Mouse (Mus musculus) lung, embryonic 15.5 days (tissue): ENCODE results near the gene Cdh6. TPM values are rescaled to one million over a fixed set of nuclear protein-coding genes. Genes with fewer than 3 reads are reported as not detected.

ENCODE experiments used
- ATAC-seq: fragments of 200-750 bp; cut with Nextera tagmentation; 2 replicates; pipeline ENCODE4 v1.8.0; 2017; ENCODE audit warnings: moderate number of reproducible peaks, borderline replicate concordance; ENCODE audit not compliant: low FRiP score, low TSS enrichment; ENCODE audit errors: extremely low read depth
- H3K27ac ChIP-seq: fragments of 300-500 bp; sonication (generic); 2 replicates; pipeline ENCODE4 v1.5.1; 2015; ENCODE audit warnings: moderate library complexity, mild to moderate bottlenecking, inconsistent platforms
- H3K27me3 ChIP-seq: fragments of 300-500 bp; sonication (generic); 2 replicates; pipeline ENCODE4 v1.6.1; 2015; ENCODE audit warnings: inconsistent platforms
- H3K36me3 ChIP-seq: fragments of 300-500 bp; sonication (generic); 2 replicates; pipeline ENCODE4 v1.6.1; 2015; ENCODE audit warnings: inconsistent platforms
- H3K4me1 ChIP-seq: fragments of 300-500 bp; sonication (generic); 2 replicates; pipeline ENCODE4 v1.6.1; 2015; ENCODE audit warnings: inconsistent platforms
- H3K4me2 ChIP-seq: fragments of 300-500 bp; sonication (generic); 2 replicates; pipeline ENCODE4 v1.6.1; 2015; ENCODE audit warnings: inconsistent platforms, mild to moderate bottlenecking, moderate library complexity
- H3K4me3 ChIP-seq: fragments of 300-500 bp; sonication (generic); 2 replicates; pipeline ENCODE4 v1.5.1; 2015; ENCODE audit warnings: mild to moderate bottlenecking, inconsistent platforms
- H3K9ac ChIP-seq: fragments of 300-500 bp; sonication (generic); 2 replicates; pipeline ENCODE4 v1.6.1; 2015; ENCODE audit warnings: inconsistent platforms
- H3K9me3 ChIP-seq: fragments of 300-500 bp; sonication (generic); 2 replicates; pipeline ENCODE4 v1.6.1; 2016; ENCODE audit warnings: inconsistent platforms
- WGBS: fragments of 180-500 bp; shearing (Covaris S2); methylation state at CpG from one replicate; pipeline ENCODE4 v1.1.7; 2015; 5-methylcytosine and 5-hydroxymethylcytosine counted together
- polyA plus RNA-seq: library from polyadenylated mRNA; unstranded; fragments of >200 nt; fragmentation: Nextera tagmentation; extraction: Ambion mirVana; gene quantifications from 2 replicates; pipeline ENCODE4 v1.2.1, GENCODE M21; 2015

The Cdh6 gene
- 2.3 and 2.9 TPM in 2 replicates for polyA plus RNA-seq

- peak; percentile 70; the same call in 1 of the 2 replicates for ATAC-seq
- under 1% methylated on average over 42 of the region's 42 CpGs for WGBS
- peaks cover 32% of the 10 kb centered on the region for H3K27me3 ChIP-seq
- peak within 1 kb of the TSS; percentile 86 for H3K4me2 ChIP-seq
- H3K27ac ChIP-seq, result 0 out of 2 replicates have a peak within 1 kb of the TSS, but pooled peaks have one; percentile 5
- peak within 1 kb of the TSS; percentile 44 for H3K4me3 ChIP-seq
- H3K36me3 ChIP-seq, result no peaks in the 10 kb centered on the region
- H3K4me1 ChIP-seq, result peaks cover 13% of the 10 kb centered on the region; the same call in 1 of the 2 replicates
- H3K9me3 ChIP-seq, result no peaks in the 10 kb centered on the region
- H3K9ac ChIP-seq, result 0 out of 2 replicates have a peak within 1 kb of the TSS, but pooled peaks have one; percentile 25
Measured at GRCm38 (mm10) chr15:13173071-13173778, at the start of gene Cdh6. Gene Cdh6 (minus strand): TSS chr15:13173675.

- H3K9ac ChIP-seq, result no peak overlapping the region
- no peak overlapping the region for H3K4me2 ChIP-seq
- H3K4me3 ChIP-seq, result no peak overlapping the region
- no peaks in the 10 kb centered on the region for H3K9me3 ChIP-seq
- H3K36me3 ChIP-seq, result no peaks in the 10 kb centered on the region
- 79% methylated on average over 9 of the region's 9 CpGs for WGBS
- H3K27me3 ChIP-seq, result no peaks in the 10 kb centered on the region
- no peak overlapping the region for H3K27ac ChIP-seq
- no peaks in the 10 kb centered on the region for H3K4me1 ChIP-seq
- ATAC-seq, result no peak
Measured at GRCm38 (mm10) chr15:13219727-13220454, 46.4 kb upstream of the Cdh6 start.

GRCm38 (mm10) chr15:13217800-13218199, 44.3 kb upstream of the Cdh6 start:
- H3K36me3 ChIP-seq, result no peaks in the 10 kb centered on the region
- H3K9ac ChIP-seq, result no peak overlapping the region
- WGBS, result 86% methylated on average over 3 of the region's 3 CpGs
- ATAC-seq, result no peak
- no peaks in the 10 kb centered on the region for H3K4me1 ChIP-seq
- no peaks in the 10 kb centered on the region for H3K27me3 ChIP-seq
- no peak overlapping the region for H3K4me3 ChIP-seq
- H3K27ac ChIP-seq, result no peak overlapping the region
- no peak overlapping the region for H3K4me2 ChIP-seq
- H3K9me3 ChIP-seq, result no peaks in the 10 kb centered on the region

- no peaks in the 10 kb centered on the region for H3K27me3 ChIP-seq
- no peak for ATAC-seq
Measured at GRCm38 (mm10) chr15:13217161-13217560, 43.7 kb upstream of the Cdh6 start.

GRCm38 (mm10) chr15:13212956-13213355, 39.5 kb upstream of the Cdh6 start:
- H3K36me3 ChIP-seq, result no peaks in the 10 kb centered on the region
- H3K4me2 ChIP-seq, result no peak overlapping the region
- H3K27ac ChIP-seq, result no peak overlapping the region
- WGBS, result 93% methylated on average over 1 of the region's 1 CpGs
- no peak overlapping the region for H3K9ac ChIP-seq
- H3K27me3 ChIP-seq, result no peaks in the 10 kb centered on the region
- no peak for ATAC-seq
- no peak overlapping the region for H3K4me3 ChIP-seq
- H3K4me1 ChIP-seq, result no peaks in the 10 kb centered on the region
- H3K9me3 ChIP-seq, result no peaks in the 10 kb centered on the region

More at GRCm38 (mm10) chr15:13217161-13217560, 43.7 kb upstream of the Cdh6 start:
- H3K4me3 ChIP-seq, result no peak overlapping the region
- H3K4me1 ChIP-seq, result no peaks in the 10 kb centered on the region
- no peaks in the 10 kb centered on the region for H3K9me3 ChIP-seq
- H3K27ac ChIP-seq, result no peak overlapping the region
- WGBS, result 87% methylated on average over 1 of the region's 1 CpGs
- no peaks in the 10 kb centered on the region for H3K36me3 ChIP-seq
- H3K4me2 ChIP-seq, result no peak overlapping the region
- no peak overlapping the region for H3K9ac ChIP-seq

- H3K27me3 ChIP-seq, result no peaks in the 10 kb centered on the region
- H3K4me3 ChIP-seq, result no peak overlapping the region
- H3K9ac ChIP-seq, result no peak overlapping the region
- ATAC-seq, result no peak
- no peak overlapping the region for H3K4me2 ChIP-seq
- no peaks in the 10 kb centered on the region for H3K4me1 ChIP-seq
- no peaks in the 10 kb centered on the region for H3K9me3 ChIP-seq
- H3K27ac ChIP-seq, result no peak overlapping the region
- H3K36me3 ChIP-seq, result no peaks in the 10 kb centered on the region
- 44% methylated on average over 4 of the region's 4 CpGs for WGBS
Measured at GRCm38 (mm10) chr15:13212027-13212685, 38.7 kb upstream of the Cdh6 start.

- H3K4me2 ChIP-seq, result no peak overlapping the region
- no peaks in the 10 kb centered on the region for H3K36me3 ChIP-seq
- H3K27ac ChIP-seq, result no peak overlapping the region
- no peak overlapping the region for H3K4me3 ChIP-seq
- H3K9ac ChIP-seq, result no peak overlapping the region
- H3K4me1 ChIP-seq, result no peaks in the 10 kb centered on the region
- H3K27me3 ChIP-seq, result no peaks in the 10 kb centered on the region
- H3K9me3 ChIP-seq, result no peaks in the 10 kb centered on the region
- 75% methylated on average over 6 of the region's 6 CpGs for WGBS
- ATAC-seq, result no peak
Measured at GRCm38 (mm10) chr15:13210186-13210585, 36.7 kb upstream of the Cdh6 start.

GRCm38 (mm10) chr15:13208716-13209115, 35.2 kb upstream of the Cdh6 start:
- Histone ChIP-seq H3K9me3 (no peaks in the 10 kb centered on the region), H3K27ac (no peak overlapping the region), H3K9ac (no peak overlapping the region), H3K4me1 (no peaks in the 10 kb centered on the region), H3K27me3 (no peaks in the 10 kb centered on the region), H3K4me3 (no peak overlapping the region), H3K36me3 (no peaks in the 10 kb centered on the region), H3K4me2 (no peak overlapping the region)
- ATAC-seq, result no peak
- 76% methylated on average over 7 of the region's 7 CpGs for WGBS

- Histone ChIP-seq H3K4me1 (no peaks in the 10 kb centered on the region), H3K4me2 (no peak overlapping the region), H3K36me3 (no peaks in the 10 kb centered on the region), H3K4me3 (no peak overlapping the region), H3K27me3 (no peaks in the 10 kb centered on the region), H3K9ac (no peak overlapping the region), H3K9me3 (no peaks in the 10 kb centered on the region), H3K27ac (no peak overlapping the region)
- WGBS, result 51% methylated on average over 1 of the region's 1 CpGs
- no peak for ATAC-seq
Measured at GRCm38 (mm10) chr15:13196237-13196636, 22.8 kb upstream of the Cdh6 start.

GRCm38 (mm10) chr15:13194048-13194447, 20.6 kb upstream of the Cdh6 start:
- Histone ChIP-seq H3K27me3 (no peaks in the 10 kb centered on the region), H3K4me1 (no peaks in the 10 kb centered on the region), H3K9ac (no peak overlapping the region), H3K9me3 (no peaks in the 10 kb centered on the region), H3K4me2 (no peak overlapping the region), H3K36me3 (no peaks in the 10 kb centered on the region), H3K27ac (no peak overlapping the region), H3K4me3 (no peak overlapping the region)
- ATAC-seq, result no peak

GRCm38 (mm10) chr15:13193076-13193475, 19.6 kb upstream of the Cdh6 start:
- WGBS, result 45% methylated on average over 11 of the region's 11 CpGs
- ATAC-seq, result no peak

GRCm38 (mm10) chr15:13183661-13184060, 10.2 kb upstream of the Cdh6 start:
- Histone ChIP-seq H3K36me3 (no peaks in the 10 kb centered on the region), H3K27me3 (no peaks in the 10 kb centered on the region), H3K4me3 (no peak overlapping the region), H3K9ac (no peak overlapping the region), H3K4me1 (no peaks in the 10 kb centered on the region), H3K4me2 (no peak overlapping the region), H3K9me3 (no peaks in the 10 kb centered on the region), H3K27ac (no peak overlapping the region)
- ATAC-seq, result no peak
- WGBS, result 50% methylated on average over 5 of the region's 5 CpGs

More at GRCm38 (mm10) chr15:13193076-13193475, 19.6 kb upstream of the Cdh6 start:
- no peak overlapping the region for H3K27ac ChIP-seq
- H3K4me3 ChIP-seq, result no peak overlapping the region
- no peaks in the 10 kb centered on the region for H3K4me1 ChIP-seq
- H3K4me2 ChIP-seq, result no peak overlapping the region
- no peaks in the 10 kb centered on the region for H3K36me3 ChIP-seq
- H3K27me3 ChIP-seq, result no peaks in the 10 kb centered on the region
- no peak overlapping the region for H3K9ac ChIP-seq
- no peaks in the 10 kb centered on the region for H3K9me3 ChIP-seq
